Mouse (Mus musculus): ENCODE measurements around the gene Tnrc6b. TPM values are rescaled to one million over a fixed set of nuclear protein-coding genes. Genes with fewer than 3 reads are reported as not detected.

Gene Tnrc6b
- polyA plus RNA-seq, 1 experiment: 40.0 TPM

GRCm38 (mm10) chr15:80939401-80939800 is 228.3 kb downstream of the Tnrc6b start:
- TF ChIP-seq EP300 (IDR thresholded peaks at IDR 0.05; ENCODE audit: insufficient read depth, low read depth, low read length) (no peak), CTCF (IDR thresholded peaks at IDR 0.05; ENCODE audit: low read depth, low read length) (no peak), POLR2A (IDR thresholded peaks at IDR 0.05; ENCODE audit: insufficient read depth, low read length) (no peak)
- no peaks in the 10 kb centered on the region for H3K27me3 ChIP-seq (ENCODE audit: control insufficient read depth, insufficient read depth, low read length, poor library complexity, severe bottlenecking)
- H3K4me3 ChIP-seq (ENCODE audit: low read depth, low read length): no peak overlapping the region
- H3K27ac ChIP-seq (ENCODE audit: insufficient read depth, low read length): no peak overlapping the region
- H3K36me3 ChIP-seq (ENCODE audit: control insufficient read depth, insufficient read depth, low read length, poor library complexity, severe bottlenecking): no peaks in the 10 kb centered on the region
- H3K9ac ChIP-seq (ENCODE audit: low read depth, poor library complexity, severe bottlenecking): no peak overlapping the region
- peaks cover 3% of the 10 kb centered on the region for H3K4me1 ChIP-seq (ENCODE audit: control insufficient read depth, insufficient read depth, low read length)
- H3K9me3 ChIP-seq (replicated peaks; ENCODE audit: control insufficient read depth, insufficient read depth, low read length, poor library complexity, severe bottlenecking): no peaks in the 10 kb centered on the region

- Histone ChIP-seq H3K27me3 (ENCODE audit: control insufficient read depth, insufficient read depth, low read length, poor library complexity, severe bottlenecking) (no peaks in the 10 kb centered on the region), H3K9ac (ENCODE audit: low read depth, poor library complexity, severe bottlenecking) (no peak overlapping the region), H3K4me1 (ENCODE audit: control insufficient read depth, insufficient read depth, low read length) (peaks cover 1% of the 10 kb centered on the region), H3K4me3 (ENCODE audit: low read depth, low read length) (no peak overlapping the region), H3K9me3 (replicated peaks; ENCODE audit: control insufficient read depth, insufficient read depth, low read length, poor library complexity, severe bottlenecking) (no peaks in the 10 kb centered on the region), H3K36me3 (ENCODE audit: control insufficient read depth, insufficient read depth, low read length, poor library complexity, severe bottlenecking) (no peaks in the 10 kb centered on the region), H3K27ac (ENCODE audit: insufficient read depth, low read length) (no peak overlapping the region)
- TF ChIP-seq POLR2A (IDR thresholded peaks at IDR 0.05; ENCODE audit: insufficient read depth, low read length): no peak
These were observed 230.4 kb downstream of the Tnrc6b start for GRCm38 (mm10) chr15:80941468-80942040.

- H3K4me3 ChIP-seq (ENCODE audit: low read depth, low read length): no peak overlapping the region
- no peaks in the 10 kb centered on the region for H3K9me3 ChIP-seq (replicated peaks; ENCODE audit: control insufficient read depth, insufficient read depth, low read length, poor library complexity, severe bottlenecking)
- H3K36me3 ChIP-seq (ENCODE audit: control insufficient read depth, insufficient read depth, low read length, poor library complexity, severe bottlenecking): 0 out of 2 replicates have a peak, but pooled peaks cover 2% of the 10 kb centered on the region
- H3K9ac ChIP-seq (ENCODE audit: low read depth, poor library complexity, severe bottlenecking): no peak overlapping the region
- TF ChIP-seq POLR2A (IDR thresholded peaks at IDR 0.05; ENCODE audit: insufficient read depth, low read length) (no peak), EP300 (IDR thresholded peaks at IDR 0.05; ENCODE audit: insufficient read depth, low read depth, low read length) (no peak), CTCF (IDR thresholded peaks at IDR 0.05; ENCODE audit: low read depth, low read length) (peak; percentile 75)
- H3K27me3 ChIP-seq (ENCODE audit: control insufficient read depth, insufficient read depth, low read length, poor library complexity, severe bottlenecking): no peaks in the 10 kb centered on the region
- no peaks in the 10 kb centered on the region for H3K4me1 ChIP-seq (ENCODE audit: control insufficient read depth, insufficient read depth, low read length)
- H3K27ac ChIP-seq (ENCODE audit: insufficient read depth, low read length): no peak overlapping the region
These were observed 234.7 kb downstream of the Tnrc6b start for GRCm38 (mm10) chr15:80945851-80946250.

GRCm38 (mm10) chr15:80948145-80949135 is 237.3 kb downstream of the Tnrc6b start, which contains the start of gene Adsl:
Gene Adsl, plus strand, starts transcription at chr15:80948490.
- TF ChIP-seq EP300 (IDR thresholded peaks at IDR 0.05; ENCODE audit: insufficient read depth, low read depth, low read length) (0 out of 2 replicates have a peak, but pooled peaks have one; percentile 25), POLR2A (IDR thresholded peaks at IDR 0.05; ENCODE audit: insufficient read depth, low read length) (peak; percentile 73), CTCF (IDR thresholded peaks at IDR 0.05; ENCODE audit: low read depth, low read length) (peak; percentile 60)
- Histone ChIP-seq H3K4me1 (ENCODE audit: control insufficient read depth, insufficient read depth, low read length) (no peaks in the 10 kb centered on the region), H3K27me3 (ENCODE audit: control insufficient read depth, insufficient read depth, low read length, poor library complexity, severe bottlenecking) (no peaks in the 10 kb centered on the region), H3K27ac (ENCODE audit: insufficient read depth, low read length) (peak within 1 kb of the TSS; percentile 48), H3K9ac (ENCODE audit: low read depth, poor library complexity, severe bottlenecking) (peak within 1 kb of the TSS; percentile 63), H3K9me3 (replicated peaks; ENCODE audit: control insufficient read depth, insufficient read depth, low read length, poor library complexity, severe bottlenecking) (no peaks in the 10 kb centered on the region), H3K4me3 (ENCODE audit: low read depth, low read length) (peak within 1 kb of the TSS; percentile 87), H3K36me3 (ENCODE audit: control insufficient read depth, insufficient read depth, low read length, poor library complexity, severe bottlenecking) (peaks cover 16% of the 10 kb centered on the region)

- Histone ChIP-seq H3K27me3 (ENCODE audit: control insufficient read depth, insufficient read depth, low read length, poor library complexity, severe bottlenecking) (no peaks in the 10 kb centered on the region), H3K9ac (ENCODE audit: low read depth, poor library complexity, severe bottlenecking) (peak overlapping the region; percentile 63), H3K36me3 (ENCODE audit: control insufficient read depth, insufficient read depth, low read length, poor library complexity, severe bottlenecking) (peaks cover 24% of the 10 kb centered on the region), H3K4me1 (ENCODE audit: control insufficient read depth, insufficient read depth, low read length) (no peaks in the 10 kb centered on the region), H3K27ac (ENCODE audit: insufficient read depth, low read length) (no peak overlapping the region), H3K9me3 (replicated peaks; ENCODE audit: control insufficient read depth, insufficient read depth, low read length, poor library complexity, severe bottlenecking) (no peaks in the 10 kb centered on the region), H3K4me3 (ENCODE audit: low read depth, low read length) (peak overlapping the region; percentile 87)
- TF ChIP-seq POLR2A (IDR thresholded peaks at IDR 0.05; ENCODE audit: insufficient read depth, low read length) (no peak), EP300 (IDR thresholded peaks at IDR 0.05; ENCODE audit: insufficient read depth, low read depth, low read length) (no peak), CTCF (IDR thresholded peaks at IDR 0.05; ENCODE audit: low read depth, low read length) (no peak)
These were observed 238.3 kb downstream of the Tnrc6b start for GRCm38 (mm10) chr15:80949431-80949830.

- H3K27ac ChIP-seq (ENCODE audit: insufficient read depth, low read length): no peak overlapping the region
- H3K4me3 ChIP-seq (ENCODE audit: low read depth, low read length): no peak overlapping the region
- no peak overlapping the region for H3K9ac ChIP-seq (ENCODE audit: low read depth, poor library complexity, severe bottlenecking)
- H3K4me1 ChIP-seq (ENCODE audit: control insufficient read depth, insufficient read depth, low read length): no peaks in the 10 kb centered on the region
- no peaks in the 10 kb centered on the region for H3K27me3 ChIP-seq (ENCODE audit: control insufficient read depth, insufficient read depth, low read length, poor library complexity, severe bottlenecking)
- no peaks in the 10 kb centered on the region for H3K9me3 ChIP-seq (replicated peaks; ENCODE audit: control insufficient read depth, insufficient read depth, low read length, poor library complexity, severe bottlenecking)
- TF ChIP-seq CTCF (IDR thresholded peaks at IDR 0.05; ENCODE audit: low read depth, low read length) (no peak), POLR2A (IDR thresholded peaks at IDR 0.05; ENCODE audit: insufficient read depth, low read length) (no peak), EP300 (IDR thresholded peaks at IDR 0.05; ENCODE audit: insufficient read depth, low read depth, low read length) (no peak)
- peaks cover 29% of the 10 kb centered on the region for H3K36me3 ChIP-seq (ENCODE audit: control insufficient read depth, insufficient read depth, low read length, poor library complexity, severe bottlenecking)
These were observed 238.9 kb downstream of the Tnrc6b start for GRCm38 (mm10) chr15:80950055-80950454.

Measured in ES-Bruce4 (cell line).